Mouse (Mus musculus): Measurements from ENCODE around the gene Nptxr. TPM values are rescaled to one million over a fixed set of nuclear protein-coding genes. Genes with fewer than 3 reads are reported as not detected.

Gene Nptxr
- 0.09 and 0.25 TPM in 2 replicates for total RNA-seq (2023)

DNA sequence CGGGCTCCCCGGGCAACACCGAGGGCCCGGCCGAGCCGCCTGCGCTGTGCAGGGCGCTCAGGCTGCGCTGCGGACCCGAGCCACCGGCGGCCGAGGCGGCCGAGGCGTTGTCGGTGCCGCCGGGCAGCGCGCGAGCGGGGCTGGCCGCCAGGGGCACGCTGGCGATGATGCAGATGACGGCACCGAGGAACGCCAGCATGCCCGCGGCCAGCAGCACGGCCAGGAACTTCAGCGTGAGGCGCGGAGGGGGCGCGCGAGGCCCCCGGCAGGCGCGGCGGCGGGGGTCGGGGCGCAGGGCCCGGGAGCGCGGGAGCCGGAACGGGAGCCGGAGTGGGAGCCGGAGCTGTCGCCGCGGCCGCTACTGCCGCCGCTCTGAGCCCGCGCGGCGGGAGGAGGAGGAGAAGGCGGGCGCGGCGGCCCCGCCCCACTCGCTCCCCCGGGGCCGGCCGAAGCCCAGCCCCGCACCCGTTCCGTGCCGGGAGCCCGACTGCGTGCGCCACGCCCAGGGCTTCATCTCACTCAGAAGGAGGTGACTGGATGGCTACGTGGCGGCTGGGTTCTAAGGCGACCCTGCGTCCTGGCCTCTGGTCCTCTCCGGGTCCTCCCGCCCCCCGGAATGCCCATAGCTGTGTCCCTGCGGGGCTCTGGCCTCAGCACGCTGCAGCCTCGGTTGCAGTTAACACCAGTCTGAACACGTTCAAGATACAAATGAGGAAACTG is at the start of gene Nptxr:
Gene Nptxr (minus strand): TSS at position 415 of the 720 bp plus-strand sequence.

DNA sequence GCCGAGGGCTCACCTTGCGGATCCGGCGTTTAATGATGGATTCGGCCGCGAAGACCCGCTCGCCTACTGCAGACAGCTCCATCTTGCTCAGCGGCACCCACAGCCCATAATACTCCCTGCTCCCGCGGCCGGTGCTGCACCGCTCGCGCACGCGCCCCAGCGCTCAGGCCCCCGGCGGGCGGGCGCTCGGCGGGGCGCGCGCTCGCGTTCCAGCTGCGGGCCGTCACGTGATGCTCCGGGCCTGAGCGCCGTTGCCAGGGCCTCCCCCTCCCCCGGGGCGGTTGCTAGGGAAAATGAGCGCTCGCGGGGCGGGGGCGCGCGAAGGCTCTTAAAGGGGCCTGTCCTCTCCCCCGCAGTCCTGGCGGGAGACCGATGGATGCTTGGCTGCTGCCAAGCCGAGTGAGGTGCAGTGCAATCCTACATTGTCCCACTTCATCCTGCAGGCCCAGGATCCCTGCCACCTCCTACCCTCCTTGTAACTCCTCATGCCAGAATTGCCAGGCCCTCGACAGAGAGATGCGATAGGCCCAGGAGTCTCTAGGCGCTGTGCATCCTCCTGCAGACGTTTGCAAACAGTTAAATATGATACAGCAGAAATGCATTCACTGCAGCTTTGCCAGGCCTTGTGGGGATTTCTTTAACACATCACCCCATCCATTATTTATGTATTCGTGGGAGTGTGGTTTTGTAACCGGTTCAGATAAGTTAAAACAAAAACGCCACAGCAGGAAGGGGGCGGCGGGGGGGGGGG is 29.7 kb upstream of the Nptxr start, which contains the start of the genes Npcd and Cbx6:
Gene Npcd (minus strand): TSS at position 108 of the 751 bp plus-strand sequence.
Gene Cbx6 (minus strand): TSS at position 559 of the 751 bp plus-strand sequence.

DNA sequence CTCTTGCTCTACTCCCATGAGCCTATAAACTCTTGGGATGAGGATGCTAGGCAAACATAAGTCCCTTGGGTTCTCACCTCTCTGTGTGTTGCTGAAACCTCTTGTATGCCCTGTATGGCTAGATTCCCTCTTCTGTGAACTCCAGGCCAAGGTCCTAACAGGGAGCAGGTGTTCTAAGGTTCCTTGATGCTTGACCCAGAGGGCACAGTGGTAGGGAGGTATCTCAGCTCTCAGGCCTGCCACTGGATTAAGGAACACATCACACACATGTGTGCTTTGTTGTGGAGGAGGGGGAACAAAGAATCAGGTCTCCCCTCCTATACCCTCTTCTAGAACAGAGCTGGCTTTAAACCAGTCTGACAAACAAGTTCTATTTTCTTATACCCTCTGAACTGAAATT is 26.8 kb downstream of the Nptxr start, which contains the start of gene Dnal4:
Gene Dnal4 (minus strand): TSS at position 101 of the 400 bp plus-strand sequence.

DNA sequence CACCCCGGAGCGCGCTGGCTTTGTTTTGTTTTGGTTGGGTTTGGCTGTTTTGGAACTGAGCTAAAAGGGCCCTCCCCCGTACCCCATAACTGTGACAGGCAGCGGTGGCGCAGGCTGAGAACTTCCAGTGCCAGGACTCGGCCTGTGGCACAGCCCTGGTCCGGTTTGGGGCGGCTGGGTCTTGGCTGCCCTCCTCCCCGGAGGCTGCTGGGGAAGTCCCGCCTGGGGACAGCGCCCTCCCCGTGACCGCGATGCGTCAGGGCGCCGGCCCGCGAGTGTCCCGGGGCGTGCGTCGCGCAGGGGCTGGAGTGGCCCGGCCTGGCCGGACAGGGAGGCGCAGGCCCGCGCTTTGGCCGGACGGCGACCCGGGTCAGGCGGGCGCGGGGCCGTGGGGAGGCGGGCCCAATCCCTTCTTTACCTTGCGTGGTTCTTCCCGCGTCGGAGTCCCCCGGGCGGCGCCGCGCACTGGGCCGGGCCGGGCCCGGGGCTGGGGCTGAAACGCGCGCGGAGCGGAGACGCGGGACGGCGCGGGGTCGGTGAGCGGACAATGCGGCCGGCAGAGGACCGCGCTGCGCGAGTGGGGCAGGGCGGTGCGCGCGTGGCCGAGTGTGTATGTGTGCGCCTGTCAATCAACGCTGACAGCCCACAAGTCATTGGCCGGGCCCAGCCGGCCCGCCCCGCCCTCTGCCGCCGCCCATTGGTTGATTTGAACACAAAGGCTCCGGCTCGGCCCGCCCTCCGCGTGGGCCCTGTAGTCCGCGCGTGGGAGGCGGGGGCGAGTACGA is 62.5 kb downstream of the Nptxr start, which contains the start of gene Sun2:
Gene Sun2 (minus strand): TSS at position 616 of the 785 bp plus-strand sequence.

Other genes starting within 250 kb of the Nptxr start
- gene Dmc1, start 199.7 kb downstream of the Nptxr start, total RNA-seq (2023), result 0.93 and 1.1 TPM in 2 replicates
- 2.2 and 3.6 TPM in 2 replicates for gene Fam227a, start 145.8 kb downstream of the Nptxr start, total RNA-seq (2023)
- gene Cby1, start 145.6 kb downstream of the Nptxr start, total RNA-seq (2023), result 18.5 and 21.2 TPM in 2 replicates
- gene Tomm22, start 133.9 kb downstream of the Nptxr start, total RNA-seq (2023), result 98.8 and 117 TPM in 2 replicates
- gene Josd1, start 116.8 kb downstream of the Nptxr start, total RNA-seq (2023), result 24.1 and 31.5 TPM in 2 replicates
- gene Gtpbp1, start 113.9 kb downstream of the Nptxr start, total RNA-seq (2023), result 95.9 and 107 TPM in 2 replicates
- gene Sun2, start 62.2 kb downstream of the Nptxr start, total RNA-seq (2023), result 664 and 823 TPM in 2 replicates
- 8.1 and 8.8 TPM in 2 replicates for gene Dnal4, start 26.9 kb downstream of the Nptxr start, total RNA-seq (2023)
- not detected in 2 replicates for gene Npcd, start 29.5 kb upstream of the Nptxr start, total RNA-seq (2023)
- 2.2 and 2.3 TPM in 2 replicates for gene Cbx6, start 29.9 kb upstream of the Nptxr start, total RNA-seq (2023)
- gene Apobec3, start 86.9 kb upstream of the Nptxr start, total RNA-seq (2023), result 41.0 and 57.2 TPM in 2 replicates
- gene Cbx7, start 166.4 kb upstream of the Nptxr start, total RNA-seq (2023), result 4.6 and 7.0 TPM in 2 replicates
- 0.25 and 0.61 TPM in 2 replicates for gene Pdgfb, start 210.2 kb upstream of the Nptxr start, total RNA-seq (2023)

All from neutrophil, adult 65 days (primary cell).